Mouse (Mus musculus) spleen, postnatal 36 days (tissue): ENCODE results near the gene Adgrg1.
"Not testable (repeated sequence)": the region's sequence is repeated elsewhere in the genome, so short reads cannot be mapped to it uniquely, and the experiment has no call there.

Experiments
- DNase-seq, 2 experiments: peaks; one replicate each; pipeline ENCODE4 v3.0.0; 2022; ENCODE audit warnings: low spot score in 2 of 2, mixed read lengths in 1 of 2

Adgrg1 gene

GRCm38 (mm10) chr8:94995336-94995893 lies 20.9 kb downstream of the Adgrg1 start:
- DNase-seq: no peak

GRCm38 (mm10) chr8:94996037-94996436 lies 21.5 kb downstream of the Adgrg1 start:
- DNase-seq: no peak

GRCm38 (mm10) chr8:94996899-94997856 lies 22.6 kb downstream of the Adgrg1 start:
- no peak for DNase-seq

DNA sequence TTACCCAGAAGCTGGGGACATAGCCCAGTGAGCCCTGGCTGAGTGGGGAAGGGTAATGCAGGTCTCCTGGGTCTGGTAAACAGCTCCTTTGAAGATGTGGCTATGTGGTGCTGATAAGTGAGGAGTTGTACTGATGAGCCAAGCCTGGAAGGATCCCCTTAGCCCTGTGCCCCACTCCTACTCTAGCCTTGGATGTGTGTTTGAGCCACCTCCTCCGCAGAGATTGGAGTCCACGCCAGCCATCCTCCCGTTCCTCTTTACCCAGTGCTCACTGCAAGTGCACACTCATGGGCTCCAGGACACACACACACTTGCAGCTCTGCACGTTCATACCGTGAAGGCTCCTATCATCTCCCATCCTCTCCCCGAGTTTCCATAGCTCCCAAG lies 23.3 kb downstream of the Adgrg1 start:
- no peak for DNase-seq

DNA sequence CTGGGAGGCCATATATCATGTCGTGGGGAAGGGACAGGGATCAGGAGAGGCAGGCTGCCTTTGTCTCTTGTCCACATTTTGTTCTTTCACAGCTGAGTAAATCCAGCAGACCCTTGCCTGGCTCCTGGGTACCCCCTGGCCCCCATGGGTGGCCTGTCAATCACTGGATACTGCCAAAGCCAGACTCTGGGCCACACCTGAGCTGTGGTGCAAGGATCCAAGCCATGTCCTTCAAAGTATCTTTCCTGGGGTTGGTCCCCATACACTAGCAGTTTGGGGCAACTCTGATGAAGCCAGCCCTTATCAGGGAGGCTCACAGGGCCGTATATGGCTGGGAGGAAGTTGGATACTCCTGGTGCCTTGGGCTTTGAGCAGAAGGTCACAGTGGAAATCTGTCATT lies 23.9 kb downstream of the Adgrg1 start:
- DNase-seq: no peak

DNA sequence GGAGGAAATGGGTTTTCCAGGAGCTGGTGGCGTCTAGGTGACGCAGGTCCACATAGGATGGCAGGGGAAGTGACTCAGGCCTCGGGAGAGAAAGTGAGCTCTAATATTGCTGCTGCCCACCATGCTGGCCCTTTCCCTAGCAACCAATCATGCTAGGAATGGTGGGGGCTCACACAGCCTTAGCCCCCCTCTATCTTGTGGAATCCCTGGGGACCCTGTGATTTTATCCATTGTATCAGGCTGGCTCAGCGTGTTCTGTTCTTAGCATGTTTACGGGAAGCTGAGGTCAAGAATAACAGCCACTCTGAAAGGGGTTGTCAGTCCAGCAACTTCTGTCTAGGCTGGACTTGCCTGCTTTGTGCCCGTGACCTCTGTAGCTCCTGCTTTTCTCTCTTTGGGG lies 24.5 kb downstream of the Adgrg1 start:
- DNase-seq: no peak

- no peak for DNase-seq
Observed at GRCm38 (mm10) chr8:94999956-95000355, 25.4 kb downstream of the Adgrg1 start.

GRCm38 (mm10) chr8:95000684-95001083 lies 26.1 kb downstream of the Adgrg1 start:
- peak; percentile 51 to 58 for DNase-seq

- DNase-seq: no peak
Observed at GRCm38 (mm10) chr8:95001165-95001564, 26.6 kb downstream of the Adgrg1 start.

DNA sequence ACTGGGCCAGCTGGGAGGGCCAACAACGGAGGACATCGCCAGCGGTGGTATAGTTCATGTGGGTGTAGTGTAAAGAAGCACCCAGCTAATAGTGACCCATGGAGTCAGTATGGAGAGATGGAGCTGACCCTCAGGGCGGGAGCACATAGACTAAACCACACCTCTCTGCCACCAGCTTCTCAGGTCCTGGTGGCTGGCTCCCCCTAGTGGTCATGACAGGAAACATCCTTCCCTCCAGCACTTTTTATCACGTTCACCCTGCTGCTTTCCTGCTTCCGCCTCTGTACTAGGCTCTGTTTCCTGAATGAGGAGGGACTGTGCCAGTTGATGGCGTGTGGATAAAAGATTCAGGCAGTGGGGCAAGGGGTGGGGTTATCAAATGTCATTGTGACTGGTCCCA lies 27.1 kb downstream of the Adgrg1 start:
- DNase-seq: peak; percentile 69 to 75

DNA sequence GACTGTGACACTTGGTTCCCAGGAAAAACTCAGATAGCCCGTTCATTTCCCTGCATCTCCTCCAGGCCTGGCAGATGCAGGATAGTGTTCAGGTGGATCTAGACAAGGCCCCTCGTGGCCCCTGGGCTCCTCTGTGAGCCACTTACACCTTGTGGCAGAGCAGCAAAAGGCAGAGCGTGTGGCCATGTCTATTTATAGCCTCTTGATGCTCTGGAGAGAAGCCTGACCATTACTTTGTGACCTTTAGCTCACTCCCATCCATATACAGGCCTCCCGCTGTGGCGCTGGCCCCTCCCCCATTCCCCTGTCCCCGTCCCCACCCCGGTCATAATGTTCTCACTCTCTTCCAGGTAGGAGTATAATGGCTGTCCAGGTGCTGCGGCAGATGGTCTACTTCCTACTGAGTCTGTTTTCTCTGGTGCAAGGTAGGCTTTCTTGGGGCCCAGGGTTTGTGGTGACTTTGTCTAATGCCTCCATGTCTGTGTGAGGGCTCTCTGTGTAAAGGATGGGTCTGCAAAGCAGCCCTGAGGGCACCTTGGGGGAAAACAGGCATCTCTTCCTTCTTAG lies 27.6 kb downstream of the Adgrg1 start:
- DNase-seq: no peak

- no peak for DNase-seq
Observed at GRCm38 (mm10) chr8:95012442-95012919, 37.9 kb downstream of the Adgrg1 start.

DNA sequence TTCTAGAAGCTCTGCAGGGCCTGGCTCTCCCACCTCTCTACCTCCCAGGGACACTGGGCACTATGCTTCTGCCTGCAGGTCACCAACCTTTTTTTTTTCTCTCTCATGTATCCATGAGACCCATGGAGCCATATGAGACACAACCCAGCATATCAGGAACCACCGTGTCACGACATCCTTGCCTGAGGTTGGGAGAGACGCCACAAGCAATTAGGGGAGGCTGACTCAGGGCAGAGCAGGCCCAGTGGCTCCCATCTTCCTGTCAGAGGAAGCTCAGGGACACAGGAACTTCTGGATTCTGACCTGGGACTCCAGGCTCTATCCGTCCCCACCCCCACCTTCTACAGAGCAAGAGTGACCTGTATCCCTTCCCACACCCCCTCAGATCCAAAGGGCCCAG lies 41.3 kb downstream of the Adgrg1 start:
- DNase-seq: no peak

DNA sequence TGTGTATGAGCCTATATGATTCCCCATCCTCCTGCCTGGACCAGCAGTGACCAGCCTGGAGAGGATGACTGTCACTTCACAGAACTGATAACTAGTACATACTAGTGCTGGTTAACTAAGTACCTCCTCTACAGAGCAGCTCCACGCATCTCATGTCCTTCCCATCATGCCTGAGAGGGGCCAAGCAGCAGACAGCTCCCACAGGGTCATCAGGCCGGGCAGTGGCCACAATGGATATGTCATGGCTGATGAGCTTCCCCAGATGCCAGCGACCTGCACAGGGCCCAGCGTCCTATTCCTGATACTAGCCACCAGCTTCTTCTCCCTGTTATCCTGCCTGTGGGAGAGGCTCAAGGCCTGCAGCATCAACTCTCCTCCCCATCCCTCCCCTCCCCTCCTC lies 42.1 kb downstream of the Adgrg1 start:
- no peak for DNase-seq

GRCm38 (mm10) chr8:95017451-95017850 lies 42.9 kb downstream of the Adgrg1 start, which contains the start of gene Adgrg3:
TSS of gene Adgrg3 (plus strand) at chr8:95017692.
- no peak for DNase-seq

GRCm38 (mm10) chr8:95017969-95018635 lies 43.6 kb downstream of the Adgrg1 start:
- no peak for DNase-seq

GRCm38 (mm10) chr8:95020293-95020777 lies 45.8 kb downstream of the Adgrg1 start:
- peak in 1 of 2 experiments; percentile 26 for DNase-seq

- DNase-seq: no peak
Observed at GRCm38 (mm10) chr8:95020821-95021220, 46.3 kb downstream of the Adgrg1 start.

DNA sequence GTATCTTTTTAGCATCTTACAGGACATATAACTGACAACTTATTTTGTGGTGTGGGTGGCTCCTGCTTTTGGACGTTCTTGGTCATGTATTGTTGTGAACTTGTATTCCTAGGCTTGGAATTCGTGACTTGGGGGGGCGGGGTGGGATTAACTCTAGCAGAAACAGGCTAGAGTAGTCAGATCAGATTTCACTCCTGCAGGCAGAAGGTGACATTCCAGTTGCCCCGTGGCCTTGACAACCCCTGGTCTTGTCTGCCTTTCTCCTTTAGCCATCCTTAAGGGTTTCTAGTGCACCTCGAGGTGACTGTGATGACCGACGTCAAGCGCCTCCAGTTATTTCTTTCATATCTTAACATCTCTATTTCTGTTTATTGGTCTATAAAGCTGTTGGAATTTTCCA lies 48.6 kb downstream of the Adgrg1 start:
- DNase-seq: no peak

DNA sequence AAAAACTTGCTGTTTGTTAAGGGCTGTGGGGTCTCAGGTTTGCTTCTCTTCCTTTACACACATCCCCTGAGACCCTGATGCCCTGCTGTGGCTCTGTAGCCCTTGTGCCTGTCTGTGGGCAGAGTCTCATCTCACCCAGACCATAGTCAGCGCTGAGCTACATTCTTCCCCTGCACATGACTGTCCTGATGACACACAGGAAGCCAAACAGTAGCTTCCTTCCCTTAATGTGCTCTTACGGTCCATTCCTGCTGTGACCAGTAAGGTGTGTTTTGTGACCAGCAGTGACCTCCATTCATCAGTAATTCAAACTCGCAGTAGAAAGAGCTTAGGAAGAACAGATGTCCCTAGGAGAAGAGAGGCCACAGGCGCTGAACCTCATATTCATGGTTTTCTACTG lies 49.8 kb downstream of the Adgrg1 start:
- DNase-seq: no peak

- DNase-seq: no peak
Observed at GRCm38 (mm10) chr8:95025421-95025820, 50.9 kb downstream of the Adgrg1 start.

DNA sequence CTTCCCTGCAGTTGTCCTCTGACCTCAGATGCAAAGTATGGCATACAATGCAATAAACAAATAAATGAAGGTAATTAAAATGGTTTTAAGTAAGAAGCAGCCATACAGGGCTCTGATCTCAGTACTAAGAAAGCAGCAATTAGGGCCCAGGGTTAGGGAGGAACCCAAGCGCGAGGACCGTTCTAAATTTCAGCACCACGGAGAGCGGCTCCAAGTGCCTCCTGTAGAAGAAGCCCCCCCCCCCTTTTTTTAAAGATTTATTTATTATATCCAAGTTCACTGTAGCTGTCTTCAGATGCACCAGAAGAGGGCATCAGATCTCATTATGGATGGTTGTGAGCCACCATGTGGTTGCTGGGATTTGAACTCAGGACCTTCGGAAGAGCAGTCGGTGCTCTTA lies 53.8 kb downstream of the Adgrg1 start:
- not testable (repeated sequence) for DNase-seq
